Mouse (Mus musculus) CH12.LX (cell line): ENCODE measurements around the gene Arhgap4. TPM values are rescaled to one million over a fixed set of nuclear protein-coding genes. Genes with fewer than 3 reads are reported as not detected.

ENCODE experiments used
- DNase-seq: peaks from one replicate; pipeline ENCODE4 v3.0.0-alpha.2; 2013; ENCODE audit errors: extremely low read depth
- H3K27ac ChIP-seq: 2 replicates; pipeline ENCODE4 v1.5.1; 2012; ENCODE audit warnings: low read depth, mild to moderate bottlenecking, control low read depth, moderate library complexity; ENCODE audit not compliant: insufficient read depth
- H3K27me3 ChIP-seq: replicated peaks from 2 replicates; pipeline ENCODE3; 2012; ENCODE audit warnings: inconsistent platforms
- H3K36me3 ChIP-seq, 2 experiments: replicated peaks in 1 of 2; 2 replicates each; pipeline versions ENCODE3 to v1.6.1; 2012; ENCODE audit warnings: inconsistent platforms in 1 of 2, low read length in 1 of 2, mild to moderate bottlenecking in 1 of 2, mixed read lengths in 1 of 2, moderate library complexity in 1 of 2; ENCODE audit not compliant: control insufficient read depth in 1 of 2, insufficient read depth in 1 of 2
- H3K4me1 ChIP-seq, 2 experiments: 2 replicates each; pipeline ENCODE4 v1.6.1; 2012; ENCODE audit warnings: inconsistent platforms in 1 of 2, moderate library complexity in 1 of 2; ENCODE audit not compliant: insufficient read depth in 2 of 2, control insufficient read depth in 1 of 2
- H3K4me2 ChIP-seq: 2 replicates; pipeline ENCODE4 v1.6.1; 2012; ENCODE audit warnings: low read depth, mild to moderate bottlenecking, control low read depth; ENCODE audit not compliant: poor library complexity, insufficient read depth, severe bottlenecking
- H3K4me3 ChIP-seq, 3 experiments: fragments of 150-350 bp in 1 of 3; sonication (generic) in 1 of 3; replicated peaks in 1 of 3; 2 replicates each; pipeline versions ENCODE3 to v1.5.1; 2011 to 2012; ENCODE audit warnings: low read depth in 2 of 3, low read length in 2 of 3, mild to moderate bottlenecking in 2 of 3, moderate library complexity in 2 of 3, control low read depth in 1 of 3, improper control_type of control experiment in 1 of 3, inconsistent platforms in 1 of 3, mixed read lengths in 1 of 3; ENCODE audit not compliant: poor library complexity in 1 of 3
- H3K79me2 ChIP-seq: replicated peaks from 2 replicates; pipeline ENCODE4 v1.6.1; 2012; ENCODE audit warnings: mild to moderate bottlenecking, moderate library complexity; ENCODE audit not compliant: control insufficient read depth, poor library complexity, insufficient read depth, severe bottlenecking; ENCODE audit errors: extremely low read depth
- H3K9ac ChIP-seq: 2 replicates; pipeline ENCODE4 v1.6.1; 2012; ENCODE audit warnings: low read depth, mild to moderate bottlenecking, control low read depth, moderate library complexity; ENCODE audit not compliant: insufficient read depth
- H3K9me3 ChIP-seq: replicated peaks from 2 replicates; pipeline ENCODE3; 2012; ENCODE audit warnings: low read length, inconsistent platforms, mixed read lengths
- BHLHE40 ChIP-seq: IDR thresholded peaks from 2 replicates; pipeline ENCODE4 v1.6.1; 2011; ENCODE audit warnings: mild to moderate bottlenecking, low read depth, low read length, improper control_type of control experiment
- CTCF ChIP-seq, 2 experiments: IDR thresholded peaks in 1 of 2; conservative IDR thresholded peaks in 1 of 2; 2 replicates each; pipeline ENCODE4 v1.5.1; 2011 to 2012; ENCODE audit warnings: low read depth in 2 of 2, low read length in 2 of 2, improper control_type of control experiment in 1 of 2, inconsistent platforms in 1 of 2, mild to moderate bottlenecking in 1 of 2, moderate library complexity in 1 of 2
- ELF1 ChIP-seq: IDR thresholded peaks from 2 replicates; pipeline ENCODE4 v1.6.1; 2014; ENCODE audit warnings: low read depth, mild to moderate bottlenecking, inconsistent platforms, low read length, improper control_type of control experiment
- EP300 ChIP-seq: IDR thresholded peaks from 2 replicates; pipeline ENCODE4 v1.6.1; 2011; ENCODE audit warnings: low read length, improper control_type of control experiment
- GABPA ChIP-seq: IDR thresholded peaks from 2 replicates; pipeline ENCODE4 v1.6.1; 2012; ENCODE audit warnings: low read depth, low read length, improper control_type of control experiment, inconsistent platforms; ENCODE audit not compliant: insufficient replicate concordance
- JUN ChIP-seq: IDR thresholded peaks from 2 replicates; pipeline ENCODE4 v1.6.1; 2011; ENCODE audit warnings: low read depth, mild to moderate bottlenecking, low read length, improper control_type of control experiment, moderate library complexity; ENCODE audit not compliant: insufficient read depth
- MAFK ChIP-seq: IDR thresholded peaks from 2 replicates; pipeline ENCODE4 v1.6.1; 2011; ENCODE audit warnings: low read length, improper control_type of control experiment; ENCODE audit not compliant: insufficient replicate concordance
- MAX ChIP-seq: IDR thresholded peaks from 2 replicates; pipeline ENCODE4 v1.6.1; 2011; ENCODE audit warnings: low read length, improper control_type of control experiment
- NELFE ChIP-seq: IDR thresholded peaks from 2 replicates; pipeline ENCODE4 v1.6.1; 2011; ENCODE audit warnings: low read depth, low read length, improper control_type of control experiment
- NRF1 ChIP-seq: IDR thresholded peaks from 2 replicates; pipeline ENCODE4 v1.6.1; 2014; ENCODE audit warnings: low read depth, mild to moderate bottlenecking, inconsistent platforms, low read length, improper control_type of control experiment, moderate library complexity
- POLR2A ChIP-seq: IDR thresholded peaks from 2 replicates; pipeline ENCODE4 v1.6.1; 2011; ENCODE audit warnings: low read depth, mild to moderate bottlenecking, improper control_type of control experiment, low read length
- POLR2AphosphoS2 ChIP-seq: IDR thresholded peaks from 2 replicates; pipeline ENCODE4 v1.6.1; 2011; ENCODE audit warnings: low read depth, low read length, improper control_type of control experiment
- RAD21 ChIP-seq: IDR thresholded peaks from 2 replicates; pipeline ENCODE4 v1.6.1; 2011; ENCODE audit warnings: low read depth, mild to moderate bottlenecking, low read length, improper control_type of control experiment, moderate library complexity
- RCOR1 ChIP-seq: conservative IDR thresholded peaks from 2 replicates; pipeline ENCODE4 v1.6.1; 2012; ENCODE audit warnings: low read depth, mild to moderate bottlenecking, inconsistent platforms, low read length, improper control_type of control experiment
- SIN3A ChIP-seq: IDR thresholded peaks from 2 replicates; pipeline ENCODE4 v1.6.1; 2012; ENCODE audit warnings: low read length, improper control_type of control experiment, inconsistent platforms
- SMC3 ChIP-seq: IDR thresholded peaks from 2 replicates; pipeline ENCODE4 v1.6.1; 2011; ENCODE audit warnings: low read depth, low read length, improper control_type of control experiment
- TBP ChIP-seq: conservative IDR thresholded peaks from 2 replicates; pipeline ENCODE4 v1.6.1; 2011; ENCODE audit warnings: low read depth, low read length, improper control_type of control experiment
- UBTF ChIP-seq: IDR thresholded peaks from 2 replicates; pipeline ENCODE4 v1.6.1; 2012; ENCODE audit warnings: low read depth, mild to moderate bottlenecking, inconsistent platforms, low read length, improper control_type of control experiment, moderate library complexity
- USF1 ChIP-seq: IDR thresholded peaks from 2 replicates; pipeline ENCODE4 v1.6.1; 2014; ENCODE audit warnings: low read depth, mild to moderate bottlenecking, inconsistent platforms, low read length, improper control_type of control experiment
- USF2 ChIP-seq: conservative IDR thresholded peaks from 2 replicates; pipeline ENCODE4 v1.6.1; 2011; ENCODE audit warnings: low read depth, low read length, improper control_type of control experiment
- ZKSCAN1 ChIP-seq: IDR thresholded peaks from 2 replicates; pipeline ENCODE4 v1.6.1; 2012; ENCODE audit warnings: low read depth, inconsistent platforms, low read length, improper control_type of control experiment, borderline replicate concordance
- ZMIZ1 ChIP-seq: IDR thresholded peaks from 2 replicates; pipeline ENCODE4 v1.6.1; 2012; ENCODE audit warnings: low read depth, mild to moderate bottlenecking, inconsistent platforms, low read length, improper control_type of control experiment
- dilution Hi-C: fragments of 300-500 bp; cut with MboI; formaldehyde crosslinking; loops from 2 replicates; pipeline ENCODE4 v1.14.3; 2020; ENCODE audit warnings: low sequenced_read_pairs; ENCODE audit not compliant: extremely low pct_unique_long_range_greater_than_20kb, extremely low pct_ligation_motif_present
- in situ Hi-C: fragments of 300-500 bp; cut with MboI; formaldehyde crosslinking; loops from 3 replicates; pipeline ENCODE4 v1.14.3; 2019; ENCODE audit warnings: low sequenced_read_pairs, low pct_ligation_motif_present, low pct_unique_long_range_greater_than_20kb, mixed read lengths
- polyA plus RNA-seq: library from polyadenylated mRNA; unstranded; fragments of >175 nt; gene quantifications from 2 replicates; pipeline ENCODE4 v1.2.1, GENCODE M21; 2012; ENCODE audit warnings: low read depth; ENCODE audit not compliant: insufficient read length
- total RNA-seq, 2 experiments: library from RNA; depleted of rRNA; stranded (reverse); fragments of 300-350 nt in 1 of 2; fragments of >200 nt in 1 of 2; gene quantifications; 2 replicates each; pipeline ENCODE4 v1.2.3; 2012 to 2014

Arhgap4 gene
- total and polyA plus RNA-seq, 3 experiments: 10.9 to 24.1 (median 14.3) TPM

DNA sequence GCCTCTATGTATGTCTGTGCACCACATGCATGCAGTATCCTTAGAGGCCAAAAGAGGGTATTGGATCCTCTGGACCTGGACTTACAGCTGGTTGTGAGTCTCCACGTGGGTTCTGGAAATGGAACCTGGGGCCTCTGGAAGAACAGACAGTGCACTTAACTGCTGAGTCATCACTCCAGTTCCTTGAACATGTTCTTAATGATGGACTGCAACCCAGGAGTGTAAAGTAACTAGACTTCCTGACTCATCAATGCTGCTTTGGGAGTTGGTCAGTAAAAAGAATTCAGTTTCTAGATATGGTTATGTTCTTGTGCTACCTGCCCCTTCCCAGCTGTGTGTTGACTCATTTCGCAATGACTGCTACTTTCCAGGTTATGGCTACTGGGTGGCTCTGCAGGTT lies 10.2 kb upstream of the Arhgap4 start:
- no peak overlapping the region for H3K4me3 ChIP-seq
- H3K9me3 ChIP-seq: no peaks in the 10 kb centered on the region
- peaks cover 16 to 22% of the 10 kb centered on the region in 2 experiments for H3K36me3 ChIP-seq
- H3K4me1 ChIP-seq: peaks cover 11 to 25% of the 10 kb centered on the region in 2 experiments
- H3K27me3 ChIP-seq: no peaks in the 10 kb centered on the region
- no peak for DNase-seq
- no peak overlapping the region for H3K4me2 ChIP-seq
- in situ Hi-C loops (no loop called here), dilution Hi-C loops (no loop called here)
- TF ChIP-seq MAFK (peak; percentile 82), JUN (no peak), RCOR1 (no peak)
- H3K79me2 ChIP-seq: no peaks in the 10 kb centered on the region
- H3K9ac ChIP-seq: no peak overlapping the region
- H3K27ac ChIP-seq: no peak overlapping the region

DNA sequence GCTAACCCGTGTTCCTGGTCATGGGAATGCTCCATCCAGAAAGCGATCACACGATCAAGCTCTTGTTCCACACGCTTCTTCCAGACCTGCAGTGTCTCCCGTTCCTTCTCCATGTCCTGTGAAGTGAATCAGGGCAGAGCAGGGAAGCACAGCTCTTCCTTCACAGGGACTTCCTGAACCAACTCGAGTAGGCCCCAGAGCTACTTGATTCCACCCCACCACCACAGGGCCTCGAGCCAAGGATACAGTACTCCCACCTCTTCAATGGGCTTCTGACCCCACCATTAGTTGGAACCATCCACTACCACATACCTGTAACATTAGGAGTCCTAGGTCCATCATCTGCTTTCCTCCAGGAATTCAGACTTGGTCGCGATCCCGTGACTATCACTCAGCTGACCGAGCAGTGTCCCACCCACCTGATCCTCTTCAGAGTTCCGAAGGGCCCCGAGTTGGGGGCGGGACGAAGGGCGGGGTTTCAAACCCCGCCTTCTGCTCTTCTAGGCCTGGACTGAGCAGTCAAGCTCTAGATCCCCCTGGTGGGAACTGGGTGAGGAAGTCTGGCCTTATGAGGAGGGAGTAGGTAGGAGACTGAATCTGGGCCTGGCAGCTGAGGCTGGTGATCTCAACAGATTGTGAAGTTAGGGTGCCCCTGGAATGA lies 8.9 kb upstream of the Arhgap4 start, which contains the start of gene Renbp:
Gene Renbp (minus strand): TSS at position 449 of the 661 bp plus-strand sequence.
- TF ChIP-seq MAX (no peak), GABPA (no peak), ELF1 (no peak), EP300 (no peak), RCOR1 (no peak), ZKSCAN1 (no peak), BHLHE40 (peak; percentile 87), NRF1 (no peak), SMC3 (peak; percentile 23; the same call in 1 of the 2 replicates), TBP (0 out of 2 replicates have a peak, but pooled peaks have one; percentile 28), POLR2A (peak; percentile 71), SIN3A (peak; percentile 39; the same call in 1 of the 2 replicates), UBTF (no peak), USF2 (no peak), ZMIZ1 (peak; percentile 44; the same call in 1 of the 2 replicates), NELFE (peak; percentile 57), CTCF (conservative IDR thresholded peaks at IDR 0.05 in 1 of 2, IDR thresholded peaks at IDR 0.05 in 1 of 2; ENCODE audit: low read depth in 2 of 2, low read length in 2 of 2) (peak in 1 of 2 experiments; percentile 43; a peak in 2 of 4 replicates), RAD21 (peak; percentile 27), POLR2AphosphoS2 (no peak), USF1 (peak; percentile 29; the same call in 1 of the 2 replicates)
- Histone ChIP-seq H3K27ac (no peak within 1 kb of the TSS; the same call in 1 of the 2 replicates), H3K27me3 (no peaks in the 10 kb centered on the region), H3K9ac (peak within 1 kb of the TSS; percentile 78), H3K4me1 (peaks cover 11 to 25% of the 10 kb centered on the region in 2 experiments), H3K9me3 (no peaks in the 10 kb centered on the region), H3K4me2 (peak within 1 kb of the TSS; percentile 82), H3K36me3 (peaks cover 20 to 33% of the 10 kb centered on the region in 2 experiments), H3K79me2 (no peaks in the 10 kb centered on the region), H3K4me3 (peak within 1 kb of the TSS; percentile 63 to 83 (median 74))
- in situ Hi-C loops: no loop called here
- dilution Hi-C loops: no loop called here
- peak; percentile 85 for DNase-seq
